ENCODE assay signal across 43 mouse cellular contexts in genomic region chr15:98293651-98294050, GRCm38 (mm10). TPM values are rescaled to one million over a fixed set of nuclear protein-coding genes. Genes with fewer than 3 reads are reported as not detected.
"Had no signal": no experiment of that assay in that cellular context is flagged by ENCODE, and none has a peak within 500 bp of the region (broad histone marks: within the 10 kb centered on the region; RNA-seq: fewer than 3 reads in every experiment).

No protein-coding gene starts in this region.

- DNase-seq: heart, adult 2 months; heart, postnatal 10 days; heart, postnatal 14 days; heart, postnatal 36 days; heart, postnatal 4 days; kidney, adult 11 months; kidney, adult 18-20 months; kidney, adult 2 months; kidney, adult 8-10 months; kidney, adult 9 months; kidney, postnatal 10 days; kidney, postnatal 14 days; kidney, postnatal 25 days; kidney, postnatal 36 days; kidney, postnatal 4 days; layer of hippocampus, adult 9-11 months had no signal

- H3K4me3 ChIP-seq: heart, adult 2 months; heart, embryonic 10.5 days; heart, embryonic 12.5 days; heart, embryonic 13.5 days; heart, embryonic 15.5 days; hindbrain, embryonic 10.5 days; hindbrain, embryonic 12.5 days; hindbrain, embryonic 13.5 days; hindbrain, embryonic 15.5 days; intestine, embryonic 15.5 days; kidney, embryonic 15.5 days; layer of hippocampus, adult 2 months had no signal

- H3K4me1 ChIP-seq: heart, embryonic 12.5 days; heart, embryonic 15.5 days; intestine, embryonic 15.5 days had no signal

RNA-seq across cellular contexts. Expression of gene Zfp641, which starts 2.3 kb away (rescaled TPM):
- polyA plus RNA-seq: inflammation-experienced regulatory T-cells, adult 6 months had no signal

RNA-seq across cellular contexts. Expression of gene Olfr285, which starts 23.5 kb away (rescaled TPM):
- polyA plus RNA-seq: heart, adult 2 months; heart, embryonic 10.5 days; heart, embryonic 11.5 days; heart, embryonic 12.5 days; heart, embryonic 13.5 days; heart, embryonic 14.5 days; heart, embryonic 15.5 days; heart, embryonic 16.5 days; heart, postnatal 0 days; hindbrain, embryonic 10.5 days; hindbrain, embryonic 11.5 days; hindbrain, embryonic 12.5 days; hindbrain, embryonic 13.5 days; hindbrain, embryonic 14.5 days; hindbrain, embryonic 15.5 days; hindbrain, embryonic 16.5 days; hindbrain, postnatal 0 days; inflammation-experienced regulatory T-cells, adult 6 months; intestine, embryonic 14.5 days; intestine, embryonic 15.5 days; intestine, embryonic 16.5 days; intestine, postnatal 0 days; kidney, adult 2 months; kidney, embryonic 14.5 days; kidney, embryonic 15.5 days; kidney, embryonic 16.5 days; kidney, postnatal 0 days; large intestine, adult 2 months had no signal

RNA-seq across cellular contexts. Expression of gene H1fnt, which starts 36.6 kb away (rescaled TPM):
- polyA plus RNA-seq: heart, embryonic 10.5 days; heart, embryonic 11.5 days; heart, embryonic 12.5 days; heart, embryonic 13.5 days; heart, embryonic 14.5 days; heart, embryonic 15.5 days; heart, embryonic 16.5 days; heart, postnatal 0 days; hindbrain, embryonic 10.5 days; hindbrain, embryonic 11.5 days; hindbrain, embryonic 12.5 days; hindbrain, embryonic 13.5 days; hindbrain, embryonic 14.5 days; hindbrain, embryonic 15.5 days; hindbrain, embryonic 16.5 days; hindbrain, postnatal 0 days; inflammation-experienced regulatory T-cells, adult 6 months; intestine, embryonic 14.5 days; intestine, embryonic 15.5 days; intestine, embryonic 16.5 days; intestine, postnatal 0 days; kidney, embryonic 14.5 days; kidney, embryonic 15.5 days; kidney, embryonic 16.5 days; kidney, postnatal 0 days; large intestine, adult 2 months had no signal

RNA-seq across cellular contexts. Expression of gene Olfr284, which starts 47.1 kb away (rescaled TPM):
- polyA plus RNA-seq: heart, adult 2 months; heart, embryonic 10.5 days; heart, embryonic 11.5 days; heart, embryonic 12.5 days; heart, embryonic 13.5 days; heart, embryonic 14.5 days; heart, embryonic 15.5 days; heart, embryonic 16.5 days; heart, postnatal 0 days; hindbrain, embryonic 10.5 days; hindbrain, embryonic 11.5 days; hindbrain, embryonic 12.5 days; hindbrain, embryonic 13.5 days; hindbrain, embryonic 14.5 days; hindbrain, embryonic 15.5 days; hindbrain, embryonic 16.5 days; hindbrain, postnatal 0 days; inflammation-experienced regulatory T-cells, adult 6 months; intestine, embryonic 14.5 days; intestine, embryonic 15.5 days; intestine, embryonic 16.5 days; intestine, postnatal 0 days; kidney, adult 2 months; kidney, embryonic 14.5 days; kidney, embryonic 15.5 days; kidney, embryonic 16.5 days; kidney, postnatal 0 days; large intestine, adult 2 months had no signal

RNA-seq across cellular contexts. Expression of gene Olfr286, which starts 59.4 kb away (rescaled TPM):
- polyA plus RNA-seq: heart, adult 2 months; heart, embryonic 10.5 days; heart, embryonic 11.5 days; heart, embryonic 12.5 days; heart, embryonic 13.5 days; heart, embryonic 14.5 days; heart, embryonic 15.5 days; heart, embryonic 16.5 days; heart, postnatal 0 days; hindbrain, embryonic 10.5 days; hindbrain, embryonic 11.5 days; hindbrain, embryonic 12.5 days; hindbrain, embryonic 13.5 days; hindbrain, embryonic 14.5 days; hindbrain, embryonic 15.5 days; hindbrain, embryonic 16.5 days; hindbrain, postnatal 0 days; inflammation-experienced regulatory T-cells, adult 6 months; intestine, embryonic 14.5 days; intestine, embryonic 15.5 days; intestine, embryonic 16.5 days; intestine, postnatal 0 days; kidney, adult 2 months; kidney, embryonic 14.5 days; kidney, embryonic 15.5 days; kidney, embryonic 16.5 days; kidney, postnatal 0 days had no signal
